Mouse (Mus musculus) CH12.LX (cell line): ENCODE results near the gene Lman2.

ENCODE experiments used
- BHLHE40 ChIP-seq: IDR thresholded peaks from 2 replicates; pipeline ENCODE4 v1.6.1; 2011; ENCODE audit warnings: mild to moderate bottlenecking, low read depth, low read length, improper control_type of control experiment
- CHD1 ChIP-seq: IDR thresholded peaks from 2 replicates; pipeline ENCODE4 v1.6.1; 2012; ENCODE audit warnings: low read depth, low read length, improper control_type of control experiment, inconsistent platforms
- CHD2 ChIP-seq: IDR thresholded peaks from 2 replicates; pipeline ENCODE4 v1.6.1; 2011; ENCODE audit warnings: low read length, improper control_type of control experiment
- CTCF ChIP-seq, 2 experiments: IDR thresholded peaks in 1 of 2; conservative IDR thresholded peaks in 1 of 2; 2 replicates each; pipeline ENCODE4 v1.5.1; 2011 to 2012; ENCODE audit warnings: low read depth in 2 of 2, low read length in 2 of 2, improper control_type of control experiment in 1 of 2, inconsistent platforms in 1 of 2, mild to moderate bottlenecking in 1 of 2, moderate library complexity in 1 of 2
- EP300 ChIP-seq: IDR thresholded peaks from 2 replicates; pipeline ENCODE4 v1.6.1; 2011; ENCODE audit warnings: low read length, improper control_type of control experiment
- MAFK ChIP-seq: IDR thresholded peaks from 2 replicates; pipeline ENCODE4 v1.6.1; 2011; ENCODE audit warnings: low read length, improper control_type of control experiment; ENCODE audit not compliant: insufficient replicate concordance
- NRF1 ChIP-seq: IDR thresholded peaks from 2 replicates; pipeline ENCODE4 v1.6.1; 2014; ENCODE audit warnings: low read depth, mild to moderate bottlenecking, inconsistent platforms, low read length, improper control_type of control experiment, moderate library complexity
- POLR2A ChIP-seq: IDR thresholded peaks from 2 replicates; pipeline ENCODE4 v1.6.1; 2011; ENCODE audit warnings: low read depth, mild to moderate bottlenecking, improper control_type of control experiment, low read length
- RAD21 ChIP-seq: IDR thresholded peaks from 2 replicates; pipeline ENCODE4 v1.6.1; 2011; ENCODE audit warnings: low read depth, mild to moderate bottlenecking, low read length, improper control_type of control experiment, moderate library complexity
- TBP ChIP-seq: conservative IDR thresholded peaks from 2 replicates; pipeline ENCODE4 v1.6.1; 2011; ENCODE audit warnings: low read depth, low read length, improper control_type of control experiment
- TCF12 ChIP-seq: IDR thresholded peaks from 2 replicates; pipeline ENCODE4 v1.6.1; 2014; ENCODE audit warnings: low read depth, mild to moderate bottlenecking, inconsistent platforms, low read length, improper control_type of control experiment
- ZKSCAN1 ChIP-seq: IDR thresholded peaks from 2 replicates; pipeline ENCODE4 v1.6.1; 2012; ENCODE audit warnings: low read depth, inconsistent platforms, low read length, improper control_type of control experiment, borderline replicate concordance

DNA sequence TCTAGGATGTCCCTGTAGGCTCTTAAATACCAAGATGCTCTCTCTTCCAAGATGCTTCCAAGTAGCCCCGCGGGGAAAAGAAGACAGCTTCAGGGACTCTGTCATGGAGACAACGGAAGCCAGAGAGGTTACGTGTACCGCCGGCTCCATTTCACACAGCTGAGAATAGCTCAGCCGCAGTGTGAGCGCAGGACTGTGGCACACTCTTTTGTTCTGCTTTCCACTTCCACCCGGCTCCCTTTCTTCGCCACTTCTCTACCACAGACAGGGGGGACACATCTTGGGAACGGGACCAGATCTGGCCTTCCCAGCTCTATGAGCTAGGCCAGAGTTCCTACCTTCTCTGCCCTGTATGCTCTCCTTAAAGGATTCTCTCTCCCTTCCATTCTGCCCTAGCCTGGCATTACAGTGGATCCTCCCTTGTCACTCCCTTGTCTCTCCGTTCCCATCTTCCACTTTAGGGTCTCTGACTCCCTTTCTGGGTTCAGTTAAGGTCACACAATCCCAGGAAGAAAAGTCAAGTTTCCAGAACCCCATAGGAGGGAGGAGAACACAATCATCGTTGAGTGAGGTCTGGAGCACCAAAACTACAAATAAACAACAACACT is 43.3 kb upstream of the Lman2 start:
- TF ChIP-seq NRF1 (no peak), POLR2A (no peak), ZKSCAN1 (no peak), RAD21 (no peak), CHD2 (no peak), CTCF (conservative IDR thresholded peaks at IDR 0.05 in 1 of 2, IDR thresholded peaks at IDR 0.05 in 1 of 2; ENCODE audit: low read depth in 2 of 2, low read length in 2 of 2) (no peak), EP300 (no peak), CHD1 (no peak), TBP (no peak), MAFK (no peak), TCF12 (no peak), BHLHE40 (no peak)
